Mouse (Mus musculus) lung, postnatal 0 days (tissue): ENCODE data around the gene Smg6.

Source experiments
- CTCF ChIP-seq: IDR thresholded peaks from 2 replicates; pipeline ENCODE4 v1.5.1; 2016; ENCODE audit warnings: antibody characterized with exemption, mild to moderate bottlenecking
- EP300 ChIP-seq: IDR thresholded peaks from 2 replicates; pipeline ENCODE4 v1.6.1; 2016; ENCODE audit warnings: antibody characterized with exemption, mild to moderate bottlenecking, control low read depth

DNA sequence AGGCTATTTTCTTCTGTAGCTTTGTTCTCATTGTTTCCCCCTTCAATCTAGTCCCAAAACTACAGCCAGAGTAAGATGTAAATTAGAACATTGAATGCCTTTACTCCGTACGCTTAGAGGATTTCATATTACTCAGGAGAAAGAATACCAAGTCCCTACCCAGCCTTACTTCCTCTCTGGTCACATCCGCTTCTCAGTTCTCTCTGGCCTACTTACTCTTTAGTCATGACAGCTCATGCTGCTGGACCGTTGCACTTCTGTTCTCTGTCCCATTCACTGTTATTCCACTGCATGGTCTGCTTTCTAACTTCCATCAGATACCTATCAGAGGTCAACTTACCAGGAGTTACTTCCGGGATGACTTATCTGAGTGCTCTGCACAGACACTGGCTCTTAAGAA, 181.0 kb downstream of the Smg6 start:
- TF ChIP-seq CTCF (no peak), EP300 (no peak)
